Mouse (Mus musculus) heart, embryonic 12.5 days (tissue): ENCODE results near the gene Fthl17b. TPM values are rescaled to one million over a fixed set of nuclear protein-coding genes. Genes with fewer than 3 reads are reported as not detected.
"Not testable (repeated sequence)": the region's sequence is repeated elsewhere in the genome, so short reads cannot be mapped to it uniquely, and the experiment has no call there.

Experiments used
- ATAC-seq: fragments of 200-750 bp; cut with Nextera tagmentation; 2 replicates; pipeline ENCODE4 v1.8.0; 2017; ENCODE audit warnings: moderate TSS enrichment, moderate library complexity; ENCODE audit not compliant: insufficient number of reproducible peaks, low FRiP score
- H3K27ac ChIP-seq: fragments of 300-500 bp; sonication (generic); 2 replicates; pipeline ENCODE4 v1.5.1; 2016; ENCODE audit warnings: mild to moderate bottlenecking, moderate library complexity; ENCODE audit not compliant: poor library complexity, severe bottlenecking
- H3K27me3 ChIP-seq: fragments of 300-500 bp; sonication (generic); replicated peaks from 2 replicates; pipeline ENCODE4 v1.6.1; 2016; ENCODE audit warnings: mild to moderate bottlenecking, moderate library complexity
- H3K36me3 ChIP-seq: fragments of 300-500 bp; sonication (generic); 2 replicates; pipeline ENCODE4 v1.6.1; 2016; ENCODE audit warnings: mild to moderate bottlenecking, moderate library complexity
- H3K4me1 ChIP-seq: fragments of 300-500 bp; sonication (generic); replicated peaks from 2 replicates; pipeline ENCODE4 v1.6.1; 2016; ENCODE audit warnings: mild to moderate bottlenecking
- H3K4me2 ChIP-seq: fragments of 300-500 bp; sonication (generic); 2 replicates; pipeline ENCODE4 v1.6.1; 2016; ENCODE audit warnings: mild to moderate bottlenecking, moderate library complexity
- H3K4me3 ChIP-seq: fragments of 300-500 bp; sonication (generic); 2 replicates; pipeline ENCODE4 v1.5.1; 2016; ENCODE audit warnings: mild to moderate bottlenecking
- H3K9ac ChIP-seq: fragments of 300-500 bp; sonication (generic); 2 replicates; pipeline ENCODE4 v1.6.1; 2016; ENCODE audit warnings: mild to moderate bottlenecking, moderate library complexity
- H3K9me3 ChIP-seq: fragments of 300-500 bp; sonication (generic); replicated peaks from 2 replicates; pipeline ENCODE4 v1.6.1; 2016; ENCODE audit warnings: mild to moderate bottlenecking, moderate library complexity
- WGBS: fragments of 180-500 bp; shearing (Covaris S2); methylation state at CpG from one replicate; pipeline ENCODE4 v1.1.7; 2016; 5-methylcytosine and 5-hydroxymethylcytosine counted together
- polyA plus RNA-seq: library from polyadenylated mRNA; unstranded; fragments of >200 nt; fragmentation: Nextera tagmentation; extraction: Ambion mirVana; gene quantifications from 2 replicates; pipeline ENCODE4 v1.2.1, GENCODE M21; 2016

The Fthl17b gene
- polyA plus RNA-seq = not detected in 2 replicates

GRCm38 (mm10) chrX:8962875-8963274 is at the start of gene Fthl17b:
TSS of gene Fthl17b (minus strand) at chrX:8962975.
- not testable (repeated sequence) for H3K4me3 ChIP-seq, H3K4me1 ChIP-seq, H3K36me3 ChIP-seq, ATAC-seq, H3K9ac ChIP-seq, H3K27ac ChIP-seq, H3K9me3 ChIP-seq, H3K4me2 ChIP-seq, H3K27me3 ChIP-seq
- WGBS = 83% methylated on average over 4 of the region's 11 CpGs

- H3K9me3 ChIP-seq, H3K4me1 ChIP-seq, H3K27ac ChIP-seq, ATAC-seq, H3K36me3 ChIP-seq, H3K4me2 ChIP-seq, H3K4me3 ChIP-seq, H3K9ac ChIP-seq, H3K27me3 ChIP-seq: not testable (repeated sequence)
- WGBS = no CpG with 5 or more reads among the region's 9 CpGs
These were observed 23.9 kb upstream of the Fthl17b start, which contains the start of gene Fthl17d for GRCm38 (mm10) chrX:8986655-8987054. TSS of gene Fthl17d (minus strand) at chrX:8986755.

- WGBS = no CpG with 5 or more reads among the region's 11 CpGs
- H3K9me3 ChIP-seq, H3K27ac ChIP-seq, H3K36me3 ChIP-seq, ATAC-seq, H3K4me2 ChIP-seq, H3K4me1 ChIP-seq, H3K9ac ChIP-seq, H3K27me3 ChIP-seq, H3K4me3 ChIP-seq: not testable (repeated sequence)
These were observed 13.7 kb upstream of the Fthl17b start, which contains the start of gene Fthl17c for GRCm38 (mm10) chrX:8976459-8976858. TSS of gene Fthl17c (minus strand) at chrX:8976559.

- not testable (repeated sequence) for H3K27ac ChIP-seq, H3K36me3 ChIP-seq, H3K4me2 ChIP-seq, H3K4me3 ChIP-seq, H3K9me3 ChIP-seq, H3K27me3 ChIP-seq, ATAC-seq, H3K4me1 ChIP-seq, H3K9ac ChIP-seq
- WGBS = 49% methylated on average over 4 of the region's 4 CpGs
These were observed 1.8 kb upstream of the Fthl17b start for GRCm38 (mm10) chrX:8964618-8965017.

GRCm38 (mm10) chrX:8948130-8948805 is 14.5 kb downstream of the Fthl17b start:
- H3K9ac ChIP-seq, ATAC-seq, H3K4me1 ChIP-seq, H3K9me3 ChIP-seq, H3K4me2 ChIP-seq, H3K27ac ChIP-seq, H3K4me3 ChIP-seq, H3K27me3 ChIP-seq, H3K36me3 ChIP-seq: not testable (repeated sequence)
- 14% methylated on average over 7 of the region's 7 CpGs for WGBS

- no peak overlapping the region for H3K4me3 ChIP-seq
- no peak for ATAC-seq
- H3K9me3 ChIP-seq = no peaks in the 10 kb centered on the region
- no peaks in the 10 kb centered on the region for H3K27me3 ChIP-seq
- H3K27ac ChIP-seq = no peak overlapping the region
- WGBS = 86% methylated on average over 8 of the region's 8 CpGs
- no peaks in the 10 kb centered on the region for H3K4me1 ChIP-seq
- H3K36me3 ChIP-seq = no peaks in the 10 kb centered on the region
- H3K4me2 ChIP-seq = no peak overlapping the region
- no peak overlapping the region for H3K9ac ChIP-seq
These were observed 18.7 kb downstream of the Fthl17b start for GRCm38 (mm10) chrX:8944041-8944440.

GRCm38 (mm10) chrX:8927308-8927707 is 35.5 kb downstream of the Fthl17b start:
- 49% methylated on average over 4 of the region's 4 CpGs for WGBS
- H3K27ac ChIP-seq = no peak overlapping the region
- ATAC-seq = no peak
- no peak overlapping the region for H3K9ac ChIP-seq
- no peak overlapping the region for H3K4me3 ChIP-seq
- H3K4me2 ChIP-seq = no peak overlapping the region
- H3K4me1 ChIP-seq = no peaks in the 10 kb centered on the region
- H3K36me3 ChIP-seq = no peaks in the 10 kb centered on the region
- no peaks in the 10 kb centered on the region for H3K27me3 ChIP-seq
- no peaks in the 10 kb centered on the region for H3K9me3 ChIP-seq

- Histone ChIP-seq H3K9me3 (no peaks in the 10 kb centered on the region), H3K4me2 (no peak overlapping the region), H3K27ac (no peak overlapping the region), H3K4me3 (no peak overlapping the region), H3K4me1 (no peaks in the 10 kb centered on the region), H3K36me3 (no peaks in the 10 kb centered on the region), H3K27me3 (no peaks in the 10 kb centered on the region), H3K9ac (no peak overlapping the region)
- no peak for ATAC-seq
- WGBS = 45% methylated on average over 9 of the region's 9 CpGs
These were observed 40.8 kb downstream of the Fthl17b start for GRCm38 (mm10) chrX:8921813-8922607.

GRCm38 (mm10) chrX:8921080-8921479 is 41.7 kb downstream of the Fthl17b start:
- Histone ChIP-seq H3K9ac (no peak overlapping the region), H3K36me3 (no peaks in the 10 kb centered on the region), H3K4me1 (no peaks in the 10 kb centered on the region), H3K9me3 (no peaks in the 10 kb centered on the region), H3K27me3 (no peaks in the 10 kb centered on the region), H3K4me2 (no peak overlapping the region), H3K4me3 (no peak overlapping the region), H3K27ac (no peak overlapping the region)
- no peak for ATAC-seq
- WGBS = 62% methylated on average over 4 of the region's 4 CpGs
